Mouse (Mus musculus): ENCODE measurements around the gene Faim. TPM values are rescaled to one million over a fixed set of nuclear protein-coding genes. Genes with fewer than 3 reads are reported as not detected.

The Faim gene
- polyA plus RNA-seq, 1 experiment = 3.9 TPM

- Histone ChIP-seq H3K36me3 (ENCODE audit: control insufficient read depth, insufficient read depth, low read length) (no peaks in the 10 kb centered on the region), H3K4me3 (ENCODE audit: control insufficient read depth, insufficient read depth, low read length) (no peak overlapping the region), H3K27me3 (ENCODE audit: control insufficient read depth, insufficient read depth, low read length) (no peaks in the 10 kb centered on the region), H3K27ac (ENCODE audit: control insufficient read depth, insufficient read depth, low read length) (no peak overlapping the region), H3K4me1 (replicated peaks; ENCODE audit: control insufficient read depth, insufficient read depth, low read length) (no peaks in the 10 kb centered on the region)
- TF ChIP-seq CTCF (IDR thresholded peaks at IDR 0.05; ENCODE audit: borderline replicate concordance, control insufficient read depth, extremely low read depth, insufficient read depth, low read length, poor library complexity) (no peak), POLR2A (IDR thresholded peaks at IDR 0.05; ENCODE audit: control insufficient read depth, extremely low read depth, insufficient read depth, low read length, poor library complexity) (no peak)
- 93% methylated on average over 3 of the region's 3 CpGs for WGBS
- DNase-seq = no peak
These were observed 30.1 kb downstream of the Faim start for GRCm38 (mm10) chr9:99016301-99016700.

DNA sequence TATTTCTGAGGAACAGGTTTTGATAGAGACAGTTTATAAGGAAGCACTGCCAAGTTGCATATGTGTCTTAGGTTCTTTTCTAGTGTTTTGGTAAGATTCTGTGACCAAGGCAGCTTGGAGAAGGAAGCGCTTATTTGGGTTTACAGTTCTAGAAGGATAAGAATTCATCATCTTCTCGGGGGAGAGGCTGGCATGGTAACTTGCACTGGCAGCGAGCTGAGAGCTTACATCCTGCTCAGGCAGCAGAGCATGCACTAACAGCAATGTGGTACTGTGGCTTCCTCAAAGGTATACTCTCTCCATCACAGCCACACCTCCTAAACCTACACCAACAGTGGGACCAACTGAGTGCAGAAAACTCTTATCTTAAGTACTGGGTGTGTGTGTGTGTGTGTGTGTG lies 30.6 kb downstream of the Faim start:
- H3K36me3 ChIP-seq (ENCODE audit: control insufficient read depth, insufficient read depth, low read length) = no peaks in the 10 kb centered on the region

DNA sequence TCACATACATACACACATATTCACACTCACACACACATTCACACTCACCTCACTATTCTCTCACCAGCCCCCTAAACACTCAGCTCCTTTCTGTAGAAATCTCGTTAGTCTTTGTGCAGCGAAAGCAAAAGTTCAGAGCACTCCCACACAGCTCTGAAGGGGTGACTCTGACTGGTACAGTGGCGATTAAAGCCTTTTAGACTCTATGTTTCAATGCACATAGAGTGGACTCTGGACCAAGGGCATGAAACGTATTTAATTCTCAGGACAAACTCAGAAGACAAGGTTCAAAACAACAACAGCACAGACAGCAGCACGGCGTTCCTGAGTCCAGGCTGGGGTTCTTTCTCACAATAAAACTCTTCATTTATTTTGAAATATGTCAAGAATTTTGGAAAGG lies 31.5 kb downstream of the Faim start:
- TF ChIP-seq POLR2A (IDR thresholded peaks at IDR 0.05; ENCODE audit: control insufficient read depth, extremely low read depth, insufficient read depth, low read length, poor library complexity) = no peak
- TF ChIP-seq CTCF (IDR thresholded peaks at IDR 0.05; ENCODE audit: borderline replicate concordance, control insufficient read depth, extremely low read depth, insufficient read depth, low read length, poor library complexity) = no peak
- 93% methylated on average over 6 of the region's 6 CpGs for WGBS
- H3K4me3 ChIP-seq (ENCODE audit: control insufficient read depth, insufficient read depth, low read length) = no peak overlapping the region
- DNase-seq = no peak
- H3K4me1 ChIP-seq (replicated peaks; ENCODE audit: control insufficient read depth, insufficient read depth, low read length) = no peaks in the 10 kb centered on the region
- H3K36me3 ChIP-seq (ENCODE audit: control insufficient read depth, insufficient read depth, low read length) = no peaks in the 10 kb centered on the region
- no peak overlapping the region for H3K27ac ChIP-seq (ENCODE audit: control insufficient read depth, insufficient read depth, low read length)
- no peaks in the 10 kb centered on the region for H3K27me3 ChIP-seq (ENCODE audit: control insufficient read depth, insufficient read depth, low read length)

More for the DNA sequence above, 30.6 kb downstream of the Faim start:
- H3K27me3 ChIP-seq (ENCODE audit: control insufficient read depth, insufficient read depth, low read length) = no peaks in the 10 kb centered on the region
- no peaks in the 10 kb centered on the region for H3K4me1 ChIP-seq (replicated peaks; ENCODE audit: control insufficient read depth, insufficient read depth, low read length)
- H3K4me3 ChIP-seq (ENCODE audit: control insufficient read depth, insufficient read depth, low read length) = no peak overlapping the region
- 62% methylated on average over 3 of the region's 3 CpGs for WGBS
- no peak overlapping the region for H3K27ac ChIP-seq (ENCODE audit: control insufficient read depth, insufficient read depth, low read length)
- no peak for TF ChIP-seq POLR2A (IDR thresholded peaks at IDR 0.05; ENCODE audit: control insufficient read depth, extremely low read depth, insufficient read depth, low read length, poor library complexity)
- TF ChIP-seq CTCF (IDR thresholded peaks at IDR 0.05; ENCODE audit: borderline replicate concordance, control insufficient read depth, extremely low read depth, insufficient read depth, low read length, poor library complexity) = no peak
- no peak for DNase-seq

GRCm38 (mm10) chr9:99021166-99021565 lies 35.0 kb downstream of the Faim start:
- Histone ChIP-seq H3K27ac (ENCODE audit: control insufficient read depth, insufficient read depth, low read length) (no peak overlapping the region), H3K4me3 (ENCODE audit: control insufficient read depth, insufficient read depth, low read length) (no peak overlapping the region), H3K36me3 (ENCODE audit: control insufficient read depth, insufficient read depth, low read length) (no peaks in the 10 kb centered on the region), H3K27me3 (ENCODE audit: control insufficient read depth, insufficient read depth, low read length) (no peaks in the 10 kb centered on the region), H3K4me1 (replicated peaks; ENCODE audit: control insufficient read depth, insufficient read depth, low read length) (no peaks in the 10 kb centered on the region)
- WGBS = 77% methylated on average over 5 of the region's 5 CpGs
- no peak for DNase-seq
- TF ChIP-seq CTCF (IDR thresholded peaks at IDR 0.05; ENCODE audit: borderline replicate concordance, control insufficient read depth, extremely low read depth, insufficient read depth, low read length, poor library complexity) (no peak), POLR2A (IDR thresholded peaks at IDR 0.05; ENCODE audit: control insufficient read depth, extremely low read depth, insufficient read depth, low read length, poor library complexity) (no peak)

GRCm38 (mm10) chr9:99021751-99022150 lies 35.6 kb downstream of the Faim start:
- TF ChIP-seq CTCF (IDR thresholded peaks at IDR 0.05; ENCODE audit: borderline replicate concordance, control insufficient read depth, extremely low read depth, insufficient read depth, low read length, poor library complexity) = no peak
- TF ChIP-seq POLR2A (IDR thresholded peaks at IDR 0.05; ENCODE audit: control insufficient read depth, extremely low read depth, insufficient read depth, low read length, poor library complexity) = no peak
- 89% methylated on average over 4 of the region's 4 CpGs for WGBS
- no peak for DNase-seq

GRCm38 (mm10) chr9:99032031-99032430 lies 45.9 kb downstream of the Faim start:
- no peaks in the 10 kb centered on the region for H3K4me1 ChIP-seq (replicated peaks; ENCODE audit: control insufficient read depth, insufficient read depth, low read length)
- TF ChIP-seq POLR2A (IDR thresholded peaks at IDR 0.05; ENCODE audit: control insufficient read depth, extremely low read depth, insufficient read depth, low read length, poor library complexity) (no peak), CTCF (IDR thresholded peaks at IDR 0.05; ENCODE audit: borderline replicate concordance, control insufficient read depth, extremely low read depth, insufficient read depth, low read length, poor library complexity) (no peak)
- no peak overlapping the region for H3K4me3 ChIP-seq (ENCODE audit: control insufficient read depth, insufficient read depth, low read length)
- WGBS = 92% methylated on average over 8 of the region's 8 CpGs
- no peaks in the 10 kb centered on the region for H3K36me3 ChIP-seq (ENCODE audit: control insufficient read depth, insufficient read depth, low read length)
- H3K27me3 ChIP-seq (ENCODE audit: control insufficient read depth, insufficient read depth, low read length) = no peaks in the 10 kb centered on the region
- H3K27ac ChIP-seq (ENCODE audit: control insufficient read depth, insufficient read depth, low read length) = no peak overlapping the region
- no peak for DNase-seq

More at GRCm38 (mm10) chr9:99021751-99022150, 35.6 kb downstream of the Faim start:
- no peak overlapping the region for H3K4me3 ChIP-seq (ENCODE audit: control insufficient read depth, insufficient read depth, low read length)
- no peaks in the 10 kb centered on the region for H3K27me3 ChIP-seq (ENCODE audit: control insufficient read depth, insufficient read depth, low read length)
- no peaks in the 10 kb centered on the region for H3K36me3 ChIP-seq (ENCODE audit: control insufficient read depth, insufficient read depth, low read length)
- H3K27ac ChIP-seq (ENCODE audit: control insufficient read depth, insufficient read depth, low read length) = no peak overlapping the region
- H3K4me1 ChIP-seq (replicated peaks; ENCODE audit: control insufficient read depth, insufficient read depth, low read length) = no peaks in the 10 kb centered on the region

DNA sequence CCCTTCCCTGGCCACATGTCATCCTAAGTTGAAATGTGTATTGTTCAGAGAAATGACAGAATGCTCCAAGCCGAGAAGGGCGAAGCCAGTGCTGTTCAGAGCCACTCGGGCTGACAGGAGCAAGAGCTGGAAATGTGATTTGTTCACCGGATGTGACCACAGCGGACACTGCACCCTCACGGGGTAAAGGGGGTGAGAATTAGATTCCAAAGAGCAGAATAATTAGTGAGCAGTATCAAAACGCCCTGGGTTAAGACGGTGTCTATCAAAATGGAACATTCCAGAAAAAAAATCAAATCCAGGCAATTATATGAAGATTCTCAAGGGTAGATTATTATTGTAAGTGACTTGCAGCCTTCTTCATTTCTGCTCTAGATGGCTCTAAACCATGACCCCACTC lies 47.9 kb downstream of the Faim start:
- H3K36me3 ChIP-seq (ENCODE audit: control insufficient read depth, insufficient read depth, low read length) = no peaks in the 10 kb centered on the region
- 95% methylated on average over 8 of the region's 8 CpGs for WGBS
- TF ChIP-seq CTCF (IDR thresholded peaks at IDR 0.05; ENCODE audit: borderline replicate concordance, control insufficient read depth, extremely low read depth, insufficient read depth, low read length, poor library complexity) = no peak
- no peak for TF ChIP-seq POLR2A (IDR thresholded peaks at IDR 0.05; ENCODE audit: control insufficient read depth, extremely low read depth, insufficient read depth, low read length, poor library complexity)

More for the DNA sequence above, 47.9 kb downstream of the Faim start:
- H3K27ac ChIP-seq (ENCODE audit: control insufficient read depth, insufficient read depth, low read length) = no peak overlapping the region
- no peak for DNase-seq
- H3K4me3 ChIP-seq (ENCODE audit: control insufficient read depth, insufficient read depth, low read length) = no peak overlapping the region
- H3K27me3 ChIP-seq (ENCODE audit: control insufficient read depth, insufficient read depth, low read length) = no peaks in the 10 kb centered on the region
- no peaks in the 10 kb centered on the region for H3K4me1 ChIP-seq (replicated peaks; ENCODE audit: control insufficient read depth, insufficient read depth, low read length)
